Mouse (Mus musculus): ENCODE measurements around the gene Pygo1. TPM values are rescaled to one million over a fixed set of nuclear protein-coding genes. Genes with fewer than 3 reads are reported as not detected.

The Pygo1 gene
- total RNA-seq, 2 experiments from 2014 or later = 3.5 to 5.0 TPM

GRCm38 (mm10) chr9:72992576-72992975 lies 67.1 kb downstream of the Pygo1 start:
- DNase-seq = peak; percentile 19

DNA sequence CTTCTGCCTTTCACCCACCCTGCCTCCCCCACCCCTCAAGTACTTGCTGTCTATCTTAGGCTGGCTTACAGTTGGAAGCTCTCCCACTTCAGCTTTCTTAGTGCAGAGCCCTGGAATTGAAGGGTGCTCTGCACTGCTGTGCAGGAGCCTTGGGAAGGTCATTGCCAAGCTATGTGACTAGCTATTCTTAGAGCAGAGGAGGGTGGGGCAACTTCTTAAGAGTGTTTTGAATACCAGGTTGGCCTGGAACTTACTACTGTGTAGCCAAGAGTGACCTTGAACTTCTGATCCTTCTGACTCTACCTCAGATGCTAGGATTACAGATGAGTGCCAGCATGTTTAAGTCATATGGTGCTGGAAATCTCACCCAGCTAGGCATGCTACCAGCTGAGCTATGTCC lies 70.7 kb downstream of the Pygo1 start:
- DNase-seq = no peak

- DNase-seq = no peak
Observed at GRCm38 (mm10) chr9:72996806-72997205, 71.4 kb downstream of the Pygo1 start.

DNA sequence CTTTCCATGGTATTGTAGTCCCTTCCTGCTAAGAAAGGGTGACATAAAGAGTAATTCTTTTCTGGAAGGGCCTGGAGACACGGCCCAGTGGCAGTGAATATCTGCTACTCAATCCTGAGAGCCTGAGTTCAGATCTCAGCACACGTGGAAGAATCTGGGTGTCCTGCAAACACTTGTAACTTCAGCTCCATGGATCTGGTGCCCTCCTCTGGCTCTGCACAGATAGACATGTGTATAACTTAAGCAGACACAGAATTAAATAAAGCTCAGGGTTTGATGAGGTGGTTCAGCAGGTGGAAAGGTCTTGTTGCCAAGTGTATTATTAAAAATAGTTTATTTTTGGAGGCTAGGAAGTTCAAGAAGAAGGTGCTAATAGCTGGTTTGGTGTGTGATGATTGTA lies 75.0 kb downstream of the Pygo1 start:
- DNase-seq = no peak

DNA sequence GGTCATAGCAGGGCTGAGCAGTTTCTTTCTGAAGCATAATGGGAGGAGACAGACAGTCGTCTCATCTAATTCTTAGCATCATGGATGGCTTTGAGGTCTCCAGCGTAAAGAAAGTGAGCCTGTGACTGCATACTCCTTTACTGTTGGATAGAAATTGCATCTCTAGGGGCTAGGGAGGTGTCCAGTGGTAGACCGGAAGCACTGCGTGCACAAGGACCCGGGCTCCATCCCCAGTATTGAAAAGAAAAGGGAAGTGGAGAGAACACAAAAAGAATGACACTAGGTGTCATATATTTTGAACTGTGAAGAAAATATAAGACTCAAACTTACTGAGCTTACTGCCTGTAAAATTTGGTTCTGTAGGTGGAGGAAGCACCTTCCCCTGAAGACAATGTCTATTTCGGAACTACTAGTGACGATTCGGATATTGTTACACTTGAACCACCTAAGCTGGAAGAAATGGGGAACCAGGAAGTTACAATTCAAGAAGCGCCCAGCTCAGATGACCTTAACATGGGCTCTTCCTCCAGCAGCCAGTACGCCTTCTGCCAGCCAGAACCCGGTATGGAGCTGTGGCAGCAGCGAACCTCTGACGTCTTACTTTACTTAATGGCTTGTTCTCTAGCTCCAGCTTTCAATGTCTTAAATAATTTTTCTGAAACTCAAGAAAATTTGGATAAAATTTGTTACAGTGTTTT lies 76.0 kb downstream of the Pygo1 start:
- DNase-seq = no peak

Other genes starting within 250 kb of the Pygo1 start
- under 1 TPM; 0.45 to 0.61 TPM for gene Prtg, start 118.8 kb upstream of the Pygo1 start, total RNA-seq (2021)
- under 1 TPM; 0.66 to 0.85 TPM for gene Dyx1c1, start 33.1 kb downstream of the Pygo1 start, total RNA-seq (2021)
- gene Gm44503, start 33.2 kb downstream of the Pygo1 start, total RNA-seq (2021) = under 1 TPM in 1 of 2 experiments, not detected in 1; 0.21 TPM
- 10 to 100 TPM; 11.3 to 12.4 TPM for gene Ccpg1os, start 59.7 kb downstream of the Pygo1 start, total RNA-seq (2021)
- 10 to 100 TPM; 71.0 to 73.8 TPM for gene Ccpg1, start 59.8 kb downstream of the Pygo1 start, total RNA-seq (2021)
- 10 to 100 TPM in 1 of 2 experiments, 1 to 10 TPM in 1; 7.6 to 12.1 TPM for gene Pigb, start 114.7 kb downstream of the Pygo1 start, total RNA-seq (2021)
- 10 to 100 TPM; 21.9 to 27.0 TPM for gene Rab27a, start 119.2 kb downstream of the Pygo1 start, total RNA-seq (2021)
- gene Khdc3, start 176.2 kb downstream of the Pygo1 start, total RNA-seq (2021) = under 1 TPM; 0.72 to 0.94 TPM
- not detected for gene Gm20509, start 176.8 kb downstream of the Pygo1 start, total RNA-seq (2021)
- gene Rsl24d1, start 187.8 kb downstream of the Pygo1 start, total RNA-seq (2021) = 10 to 100 TPM; 61.2 to 63.7 TPM